Mouse (Mus musculus) frontal cortex, adult (tissue): Measurements from ENCODE around the gene Tpbg.
A peak's percentile ranks its signal among the peaks of the same experiment; 100 is the strongest.
"Not testable (repeated sequence)": the region's sequence is repeated elsewhere in the genome, so short reads cannot be mapped to it uniquely, and the experiment has no call there.

Source experiments
- ATAC-seq: cut with Nextera tagmentation; 2 replicates; pipeline ENCODE4 v1.9.2; 2017; ENCODE audit warnings: mild to moderate bottlenecking, moderate library complexity, mixed read lengths; ENCODE audit not compliant: low TSS enrichment

Gene Tpbg

GRCm38 (mm10) chr9:85842351-85843011 lies at the start of gene Tpbg:
Tpbg (plus strand) TSS chr9:85842380.
- ATAC-seq: peak; percentile 45

GRCm38 (mm10) chr9:85801986-85802385 lies 40.2 kb upstream of the Tpbg start:
- not testable (repeated sequence) for ATAC-seq

- no peak for ATAC-seq
Measured at GRCm38 (mm10) chr9:85802563-85802962, 39.6 kb upstream of the Tpbg start.

GRCm38 (mm10) chr9:85806411-85806810 lies 35.8 kb upstream of the Tpbg start:
- ATAC-seq: no peak

GRCm38 (mm10) chr9:85809246-85809645 lies 32.9 kb upstream of the Tpbg start:
- no peak for ATAC-seq

- ATAC-seq: no peak
Measured at GRCm38 (mm10) chr9:85820829-85821228, 21.4 kb upstream of the Tpbg start.

GRCm38 (mm10) chr9:85835521-85836425 lies 6.4 kb upstream of the Tpbg start:
- no peak for ATAC-seq

GRCm38 (mm10) chr9:85839626-85840025 lies 2.6 kb upstream of the Tpbg start:
- ATAC-seq: no peak

GRCm38 (mm10) chr9:85841891-85842290 lies 289 bp upstream of the Tpbg start:
- peak; percentile 32; the same call in 1 of the 2 replicates for ATAC-seq

- peak; percentile 28 for ATAC-seq
Measured at GRCm38 (mm10) chr9:85843031-85843890, 1.1 kb downstream of the Tpbg start.

- 0 out of 2 replicates have a peak, but pooled peaks have one; percentile 4 for ATAC-seq
Measured at GRCm38 (mm10) chr9:85843891-85844646, 1.9 kb downstream of the Tpbg start.

- no peak for ATAC-seq
Measured at GRCm38 (mm10) chr9:85844647-85844983, 2.4 kb downstream of the Tpbg start.

- no peak for ATAC-seq
Measured at GRCm38 (mm10) chr9:85846186-85846585, 4.0 kb downstream of the Tpbg start.

- no peak for ATAC-seq
Measured at GRCm38 (mm10) chr9:85854780-85855179, 12.6 kb downstream of the Tpbg start.

- ATAC-seq: no peak
Measured at GRCm38 (mm10) chr9:85856511-85856910, 14.3 kb downstream of the Tpbg start.

GRCm38 (mm10) chr9:85861065-85861464 lies 18.9 kb downstream of the Tpbg start:
- ATAC-seq: no peak

- no peak for ATAC-seq
Measured at GRCm38 (mm10) chr9:85862562-85862961, 20.4 kb downstream of the Tpbg start.

- no peak for ATAC-seq
Measured at GRCm38 (mm10) chr9:85872908-85873307, 30.7 kb downstream of the Tpbg start.

GRCm38 (mm10) chr9:85893681-85894080 lies 51.5 kb downstream of the Tpbg start:
- ATAC-seq: no peak
